Mouse (Mus musculus): Measurements from ENCODE around the gene Olfr535. TPM values are rescaled to one million over a fixed set of nuclear protein-coding genes. Genes with fewer than 3 reads are reported as not detected.
"Not testable (repeated sequence)": the region's sequence is repeated elsewhere in the genome, so short reads cannot be mapped to it uniquely, and the experiment has no call there.

Gene Olfr535
- total and polyA plus RNA-seq, 3 experiments: not detected

DNA sequence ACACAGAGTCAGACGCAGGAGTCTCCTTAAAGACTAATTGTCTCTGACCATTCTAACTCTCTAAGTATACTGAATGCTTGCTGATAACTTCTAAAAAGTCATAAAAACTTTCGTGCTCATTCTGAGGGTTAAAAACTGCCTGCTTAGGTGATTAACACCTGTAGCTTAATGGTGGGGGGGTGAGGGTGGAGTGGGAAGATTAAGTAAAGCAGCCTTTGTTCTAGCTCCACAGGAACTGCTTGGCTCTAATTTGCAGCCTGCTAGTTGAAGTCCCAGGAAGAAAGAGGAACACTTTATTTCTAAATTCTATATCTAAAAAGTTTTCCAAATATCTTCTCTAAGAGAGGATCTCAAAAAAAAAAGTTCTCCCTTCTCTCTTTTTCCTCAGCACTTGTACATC is 10.2 kb downstream of the Olfr535 start:
- Histone ChIP-seq H3K36me3 (ENCODE audit: control insufficient read depth, insufficient read depth, low read length) (no peaks in the 10 kb centered on the region), H3K79me2 (replicated peaks; ENCODE audit: control insufficient read depth, insufficient read depth, low read length) (no peaks in the 10 kb centered on the region), H3K27ac (no peak overlapping the region), H3K9ac (ENCODE audit: low read depth, low read length) (no peak overlapping the region), H3K4me3 (no peak overlapping the region), H3K4me1 (ENCODE audit: control insufficient read depth, insufficient read depth, low read length) (no peaks in the 10 kb centered on the region), H3K27me3 (ENCODE audit: control insufficient read depth, insufficient read depth, low read length) (no peaks in the 10 kb centered on the region)
- WGBS: 45% methylated on average over 2 of the region's 2 CpGs
- TF ChIP-seq EP300 (IDR thresholded peaks at IDR 0.05; ENCODE audit: insufficient read depth, low read depth, low read length) (no peak), CTCF (IDR thresholded peaks at IDR 0.05) (no peak), POLR2A (IDR thresholded peaks at IDR 0.05; ENCODE audit: insufficient read depth, low read depth, low read length) (no peak)
- intact Hi-C loops (cut with DNase I): no loop called here
- DNase-seq: no peak

DNA sequence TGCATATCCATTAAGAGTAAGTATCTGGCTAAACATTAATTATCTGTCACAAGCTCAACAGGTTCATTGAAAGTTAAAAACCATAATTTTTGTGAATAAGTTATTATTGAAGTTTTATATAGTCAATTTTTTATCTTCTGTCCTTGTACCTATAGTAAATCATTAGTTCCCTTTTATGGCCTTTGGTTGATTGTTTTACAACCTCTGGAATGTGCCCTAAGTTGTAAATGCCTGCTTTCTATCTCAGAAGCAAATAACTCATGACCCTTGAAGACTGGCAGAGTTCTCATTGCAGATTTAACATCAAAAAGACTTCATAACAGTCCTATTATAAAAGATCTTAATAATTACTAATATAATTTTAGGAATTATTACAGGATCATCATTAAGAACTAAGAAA is 10.7 kb downstream of the Olfr535 start:
- no peaks in the 10 kb centered on the region for H3K79me2 ChIP-seq (replicated peaks; ENCODE audit: control insufficient read depth, insufficient read depth, low read length)
- H3K36me3 ChIP-seq (ENCODE audit: control insufficient read depth, insufficient read depth, low read length): no peaks in the 10 kb centered on the region
- H3K9ac ChIP-seq (ENCODE audit: low read depth, low read length): no peak overlapping the region
- H3K4me1 ChIP-seq (ENCODE audit: control insufficient read depth, insufficient read depth, low read length): no peaks in the 10 kb centered on the region
- DNase-seq: no peak
- H3K4me3 ChIP-seq: no peak overlapping the region
- no peaks in the 10 kb centered on the region for H3K27me3 ChIP-seq (ENCODE audit: control insufficient read depth, insufficient read depth, low read length)
- H3K27ac ChIP-seq: no peak overlapping the region
- TF ChIP-seq POLR2A (IDR thresholded peaks at IDR 0.05; ENCODE audit: insufficient read depth, low read depth, low read length) (no peak), EP300 (IDR thresholded peaks at IDR 0.05; ENCODE audit: insufficient read depth, low read depth, low read length) (no peak), CTCF (IDR thresholded peaks at IDR 0.05) (no peak)
- intact Hi-C loops (cut with DNase I): no loop called here

DNA sequence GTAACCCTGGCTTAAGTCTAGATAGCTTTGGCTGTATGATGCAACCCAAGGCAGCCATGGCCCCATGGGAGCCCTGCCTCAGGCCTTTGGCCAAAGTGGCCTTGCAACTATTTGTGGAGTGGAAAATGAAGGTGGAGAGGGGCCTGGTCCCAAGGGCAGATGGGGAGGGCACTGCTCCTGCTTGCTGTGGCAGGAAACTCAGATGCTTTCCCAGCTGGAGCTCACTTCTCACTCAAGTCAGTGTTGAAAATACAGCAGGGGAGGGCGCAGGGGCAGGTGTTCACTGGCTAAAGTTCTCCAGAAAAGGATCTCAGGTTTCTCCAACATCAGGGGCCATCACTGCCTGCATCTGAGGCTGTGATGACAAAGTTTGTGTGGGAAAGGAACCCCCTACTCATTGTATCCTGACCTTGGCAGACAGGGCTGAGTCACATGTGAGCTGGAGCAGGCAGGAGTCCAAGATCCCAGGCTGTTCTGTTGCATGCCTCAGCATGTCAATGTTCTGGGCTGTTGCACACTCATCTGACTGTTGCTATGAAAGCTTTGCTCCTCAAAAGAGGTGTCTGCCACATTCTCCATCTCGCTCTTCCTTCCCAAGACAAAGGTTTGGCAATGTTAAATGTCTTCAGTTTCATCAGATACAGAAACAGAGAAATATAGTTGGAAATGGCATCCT is 23.5 kb downstream of the Olfr535 start, which contains the start of gene Olfr536:
Gene Olfr536 (minus strand): TSS at position 51 of the 676 bp plus-strand sequence.
- H3K79me2 ChIP-seq (replicated peaks; ENCODE audit: control insufficient read depth, insufficient read depth, low read length); H3K9ac ChIP-seq (ENCODE audit: low read depth, low read length); H3K36me3 ChIP-seq (ENCODE audit: control insufficient read depth, insufficient read depth, low read length); H3K4me3 ChIP-seq; intact Hi-C loops (cut with DNase I); H3K27me3 ChIP-seq (ENCODE audit: control insufficient read depth, insufficient read depth, low read length); DNase-seq; H3K4me1 ChIP-seq (ENCODE audit: control insufficient read depth, insufficient read depth, low read length); H3K27ac ChIP-seq: not testable (repeated sequence)
- 57% methylated on average over 2 of the region's 2 CpGs for WGBS

DNA sequence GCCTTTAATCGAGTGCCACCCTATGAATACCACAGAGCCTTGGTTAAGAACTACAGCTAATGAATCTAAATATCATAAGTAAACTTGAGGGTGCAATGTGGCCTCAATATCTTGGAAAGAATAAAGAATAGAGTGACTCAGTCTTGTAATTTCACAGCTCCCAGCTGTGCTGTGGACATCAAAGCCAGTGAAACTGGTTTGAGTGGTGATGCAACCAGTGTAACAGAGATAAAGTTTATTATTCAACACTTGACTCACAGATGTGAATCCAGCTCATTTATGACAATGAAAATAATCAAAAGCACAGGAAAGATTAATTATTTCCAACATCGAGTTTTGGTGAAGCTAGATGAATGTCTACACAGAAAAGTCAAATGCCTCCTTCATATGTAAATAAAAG is 55.7 kb downstream of the Olfr535 start:
- WGBS: 52% methylated on average over 2 of the region's 2 CpGs
- no peak overlapping the region for H3K4me3 ChIP-seq
- intact Hi-C loops (cut with DNase I): no loop called here
- H3K27ac ChIP-seq: no peak overlapping the region
- H3K27me3 ChIP-seq (ENCODE audit: control insufficient read depth, insufficient read depth, low read length): no peaks in the 10 kb centered on the region
- TF ChIP-seq EP300 (IDR thresholded peaks at IDR 0.05; ENCODE audit: insufficient read depth, low read depth, low read length): no peak
- TF ChIP-seq POLR2A (IDR thresholded peaks at IDR 0.05; ENCODE audit: insufficient read depth, low read depth, low read length): no peak
- TF ChIP-seq CTCF (IDR thresholded peaks at IDR 0.05): no peak
- H3K79me2 ChIP-seq (replicated peaks; ENCODE audit: control insufficient read depth, insufficient read depth, low read length): no peaks in the 10 kb centered on the region
- no peak for DNase-seq
- H3K36me3 ChIP-seq (ENCODE audit: control insufficient read depth, insufficient read depth, low read length): no peaks in the 10 kb centered on the region
- no peaks in the 10 kb centered on the region for H3K4me1 ChIP-seq (ENCODE audit: control insufficient read depth, insufficient read depth, low read length)
- H3K9ac ChIP-seq (ENCODE audit: low read depth, low read length): no peak overlapping the region

Other genes starting within 250 kb of the Olfr535 start
- not detected for gene 5830411N06Rik, start 236.9 kb upstream of the Olfr535 start, total RNA-seq (2021)
- gene 5830411N06Rik, start 236.9 kb upstream of the Olfr535 start, polyA plus RNA-seq (2012; rRNA removed): 0.12 TPM in 1 of 2 replicates, not detected in the other
- gene Olfr525, start 163.4 kb upstream of the Olfr535 start, total RNA-seq (2021): not detected
- gene Olfr525, start 163.4 kb upstream of the Olfr535 start, polyA plus RNA-seq (2012; rRNA removed): not detected in 2 replicates
- gene Olfr527, start 150.2 kb upstream of the Olfr535 start, total RNA-seq (2021): not detected
- gene Olfr527, start 150.2 kb upstream of the Olfr535 start, polyA plus RNA-seq (2012; rRNA removed): not detected in 2 replicates
- not detected for gene Olfr60, start 122.5 kb upstream of the Olfr535 start, total RNA-seq (2021)
- gene Olfr60, start 122.5 kb upstream of the Olfr535 start, polyA plus RNA-seq (2012; rRNA removed): not detected in 2 replicates
- not detected for gene Olfr530, start 107.9 kb upstream of the Olfr535 start, total RNA-seq (2021)
- not detected in 2 replicates for gene Olfr530, start 107.9 kb upstream of the Olfr535 start, polyA plus RNA-seq (2012; rRNA removed)
- not detected for gene Olfr531, start 81.3 kb upstream of the Olfr535 start, total RNA-seq (2021)
- gene Olfr531, start 81.3 kb upstream of the Olfr535 start, polyA plus RNA-seq (2012; rRNA removed): not detected in 2 replicates
- gene Olfr532, start 62.6 kb upstream of the Olfr535 start, total RNA-seq (2021): not detected
- not detected in 2 replicates for gene Olfr532, start 62.6 kb upstream of the Olfr535 start, polyA plus RNA-seq (2012; rRNA removed)
- gene Olfr533, start 20.8 kb upstream of the Olfr535 start, total RNA-seq (2021): not detected
- gene Olfr533, start 20.8 kb upstream of the Olfr535 start, polyA plus RNA-seq (2012; rRNA removed): not detected in 2 replicates
- gene Olfr536, start 23.2 kb downstream of the Olfr535 start, total RNA-seq (2021): not detected
- not detected in 2 replicates for gene Olfr536, start 23.2 kb downstream of the Olfr535 start, polyA plus RNA-seq (2012; rRNA removed)
- not detected for gene Olfr538, start 83.7 kb downstream of the Olfr535 start, total RNA-seq (2021)
- not detected in 2 replicates for gene Olfr538, start 83.7 kb downstream of the Olfr535 start, polyA plus RNA-seq (2012; rRNA removed)
- not detected for gene Olfr46, start 117.1 kb downstream of the Olfr535 start, total RNA-seq (2021)
- not detected in 2 replicates for gene Olfr46, start 117.1 kb downstream of the Olfr535 start, polyA plus RNA-seq (2012; rRNA removed)
- not detected for gene Olfr61, start 144.8 kb downstream of the Olfr535 start, total RNA-seq (2021)
- not detected in 2 replicates for gene Olfr61, start 144.8 kb downstream of the Olfr535 start, polyA plus RNA-seq (2012; rRNA removed)
- gene Olfr53, start 162.2 kb downstream of the Olfr535 start, total RNA-seq (2021): not detected
- not detected in 2 replicates for gene Olfr53, start 162.2 kb downstream of the Olfr535 start, polyA plus RNA-seq (2012; rRNA removed)
- not detected for gene Olfr539, start 175.7 kb downstream of the Olfr535 start, total RNA-seq (2021)
- not detected in 2 replicates for gene Olfr539, start 175.7 kb downstream of the Olfr535 start, polyA plus RNA-seq (2012; rRNA removed)
- not detected for gene Olfr45, start 197.7 kb downstream of the Olfr535 start, total RNA-seq (2021)
- gene Olfr45, start 197.7 kb downstream of the Olfr535 start, polyA plus RNA-seq (2012; rRNA removed): not detected in 2 replicates
- gene Olfr541, start 213.1 kb downstream of the Olfr535 start, total RNA-seq (2021): not detected
- gene Olfr541, start 213.1 kb downstream of the Olfr535 start, polyA plus RNA-seq (2012; rRNA removed): not detected in 2 replicates

Data from heart, adult 2 months (tissue).